Mouse (Mus musculus): ENCODE measurements around the gene Arhgef25. TPM values are rescaled to one million over a fixed set of nuclear protein-coding genes. Genes with fewer than 3 reads are reported as not detected.
A peak's percentile ranks its signal among the peaks of the same experiment; 100 is the strongest.
"Not testable (repeated sequence)": the region's sequence is repeated elsewhere in the genome, so short reads cannot be mapped to it uniquely, and the experiment has no call there.

Gene Arhgef25
- total RNA-seq, 2 experiments from 2014 or later, result 34.7 to 45.3 TPM

- DNase-seq (ENCODE audit: low spot score in 2 of 2), result no peak
Measured at GRCm38 (mm10) chr10:127205373-127205772, 15.5 kb upstream of the Arhgef25 start.

- DNase-seq (ENCODE audit: low spot score in 2 of 2), result no peak
Measured at GRCm38 (mm10) chr10:127204589-127204988, 14.7 kb upstream of the Arhgef25 start.

GRCm38 (mm10) chr10:127203106-127203505 lies 13.2 kb upstream of the Arhgef25 start:
- no peak for DNase-seq (ENCODE audit: low spot score in 2 of 2)

GRCm38 (mm10) chr10:127200279-127200678 lies 10.4 kb upstream of the Arhgef25 start:
- DNase-seq (ENCODE audit: low spot score in 2 of 2), result no peak

GRCm38 (mm10) chr10:127199474-127199873 lies 9.6 kb upstream of the Arhgef25 start:
- DNase-seq (ENCODE audit: low spot score in 2 of 2), result no peak

- DNase-seq (ENCODE audit: low spot score in 2 of 2), result no peak
Measured at GRCm38 (mm10) chr10:127199068-127199467, 9.2 kb upstream of the Arhgef25 start.

- DNase-seq (ENCODE audit: low spot score in 2 of 2), result no peak
Measured at GRCm38 (mm10) chr10:127198492-127198891, 8.6 kb upstream of the Arhgef25 start.

- DNase-seq (ENCODE audit: low spot score in 2 of 2), result no peak
Measured at GRCm38 (mm10) chr10:127197505-127198110, 7.7 kb upstream of the Arhgef25 start.

GRCm38 (mm10) chr10:127197104-127197503 lies 7.2 kb upstream of the Arhgef25 start:
- no peak for DNase-seq (ENCODE audit: low spot score in 2 of 2)

GRCm38 (mm10) chr10:127196392-127196791 lies 6.5 kb upstream of the Arhgef25 start:
- peak in 1 of 2 experiments; percentile 27 for DNase-seq (ENCODE audit: low spot score in 2 of 2)

GRCm38 (mm10) chr10:127195328-127196129 lies 5.6 kb upstream of the Arhgef25 start, which contains the start of gene Dtx3:
Gene Dtx3 (minus strand): TSS chr10:127195728.
- no peak for DNase-seq (ENCODE audit: low spot score in 2 of 2)

- no peak for DNase-seq (ENCODE audit: low spot score in 2 of 2)
Measured at GRCm38 (mm10) chr10:127194428-127195327, 4.8 kb upstream of the Arhgef25 start.

- DNase-seq (ENCODE audit: low spot score in 2 of 2), result no peak
Measured at GRCm38 (mm10) chr10:127193011-127193410, 3.1 kb upstream of the Arhgef25 start.

- DNase-seq (ENCODE audit: low spot score in 2 of 2), result not testable (repeated sequence)
Measured at GRCm38 (mm10) chr10:127192057-127192328, 2.1 kb upstream of the Arhgef25 start.

- no peak for DNase-seq (ENCODE audit: low spot score in 2 of 2)
Measured at GRCm38 (mm10) chr10:127191191-127192056, 1.5 kb upstream of the Arhgef25 start.

GRCm38 (mm10) chr10:127190398-127191190 lies 711 bp upstream of the Arhgef25 start:
- DNase-seq (ENCODE audit: low spot score in 2 of 2), result no peak

GRCm38 (mm10) chr10:127189116-127189650 lies 700 bp downstream of the Arhgef25 start:
- DNase-seq (ENCODE audit: low spot score in 2 of 2), result no peak

- DNase-seq (ENCODE audit: low spot score in 2 of 2), result no peak
Measured at GRCm38 (mm10) chr10:127188465-127189115, 1.3 kb downstream of the Arhgef25 start.

- DNase-seq (ENCODE audit: low spot score in 2 of 2), result no peak
Measured at GRCm38 (mm10) chr10:127188079-127188453, 1.8 kb downstream of the Arhgef25 start.

Data from adrenal gland, postnatal 4 days (tissue).